Mouse (Mus musculus) induced T-regulatory cell, adult 2 months (primary cell): ENCODE measurements around the gene Gmeb1.
"Not testable (repeated sequence)": the region's sequence is repeated elsewhere in the genome, so short reads cannot be mapped to it uniquely, and the experiment has no call there.

Source experiments
- DNase-seq: peaks from one replicate; pipeline ENCODE4 v3.0.0-alpha.2; 2012; ENCODE audit warnings: low read depth

The Gmeb1 gene

DNA sequence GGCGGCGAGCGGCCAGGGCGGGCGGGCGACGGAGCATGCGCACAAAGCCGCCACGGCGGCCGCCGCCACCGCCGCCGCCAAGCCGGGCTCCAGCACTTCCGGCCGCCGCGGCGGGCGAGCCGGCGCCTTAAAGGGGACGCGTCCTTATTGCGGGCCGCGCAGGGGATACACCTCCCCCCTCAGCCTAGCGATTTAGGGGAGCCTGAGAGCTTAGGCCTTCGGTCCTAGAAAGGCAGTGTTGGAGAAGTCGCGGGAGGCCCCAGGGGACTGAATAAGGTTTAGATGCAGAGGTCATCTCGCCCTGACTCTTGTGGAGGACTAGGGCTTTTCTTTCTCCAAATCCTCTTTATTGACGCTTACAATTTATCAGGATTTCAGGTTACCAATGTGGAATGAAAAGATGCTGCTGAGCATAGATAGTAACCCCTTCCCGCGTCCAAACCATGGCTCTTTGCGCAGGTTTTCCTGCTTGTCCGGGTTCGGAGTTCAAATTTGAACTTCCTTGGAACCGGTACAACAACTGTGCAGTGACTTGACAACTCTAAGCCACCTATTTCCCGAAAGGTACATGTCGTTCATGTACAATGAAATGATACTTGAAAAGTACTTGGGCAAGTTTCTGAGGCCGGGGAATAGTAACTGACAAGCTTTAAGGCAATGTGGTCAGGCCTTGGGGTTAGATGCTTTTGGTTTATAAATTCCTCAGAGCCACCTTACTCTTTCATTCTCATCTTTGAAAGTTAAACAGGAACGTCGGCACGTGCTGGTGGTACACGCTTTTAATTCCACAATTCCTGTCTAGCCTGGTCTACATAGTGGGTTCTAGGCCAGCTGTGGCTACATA is at the start of gene Gmeb1:
Gene Gmeb1, minus strand, starts transcription at position 89 of the 844 bp plus-strand sequence.
- peak; percentile 86 for DNase-seq

- DNase-seq, result peak; percentile 85
These were observed 48.6 kb upstream of the Gmeb1 start for GRCm38 (mm10) chr4:132309849-132310472.

- DNase-seq, result peak; percentile 84
These were observed 47.9 kb upstream of the Gmeb1 start for GRCm38 (mm10) chr4:132309140-132309848.

DNA sequence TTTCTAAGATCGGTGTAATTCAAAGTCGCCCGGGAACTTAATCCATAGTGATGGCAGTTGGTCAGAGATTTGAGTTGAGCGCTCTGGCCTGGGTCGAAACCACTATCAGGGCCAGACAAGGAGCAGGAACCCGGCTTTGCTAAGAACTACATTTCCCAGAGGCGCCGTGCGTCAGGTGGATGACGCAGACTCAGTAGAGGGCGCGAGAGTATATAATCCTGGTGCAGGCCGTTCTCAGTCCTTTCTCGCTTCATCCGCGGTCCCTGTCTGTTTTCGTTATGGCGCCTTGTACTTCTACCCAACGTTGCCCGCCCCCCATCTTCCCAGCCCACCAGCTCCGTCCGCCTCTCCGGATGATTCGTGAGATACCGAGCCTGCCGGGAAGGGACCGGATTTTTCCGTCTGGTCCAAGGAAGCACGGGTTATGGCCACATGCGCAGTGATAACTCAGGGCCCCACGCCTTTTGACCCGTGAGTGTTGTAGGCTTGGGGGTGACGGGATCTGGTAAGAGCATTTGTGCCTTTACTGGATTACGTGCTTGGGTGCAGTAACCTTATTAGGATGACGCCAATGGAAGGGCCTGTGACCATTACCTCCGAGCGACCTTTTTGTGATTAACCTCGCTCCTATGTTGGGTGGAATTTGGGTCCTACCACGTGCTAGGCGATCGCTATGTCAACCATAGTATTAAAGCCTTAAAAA is 47.2 kb upstream of the Gmeb1 start:
- DNase-seq, result peak; percentile 94

- peak; percentile 16 for DNase-seq
These were observed 44.6 kb upstream of the Gmeb1 start for GRCm38 (mm10) chr4:132306004-132306403.

- peak; percentile 48 for DNase-seq
These were observed 43.9 kb upstream of the Gmeb1 start for GRCm38 (mm10) chr4:132305276-132305675.

DNA sequence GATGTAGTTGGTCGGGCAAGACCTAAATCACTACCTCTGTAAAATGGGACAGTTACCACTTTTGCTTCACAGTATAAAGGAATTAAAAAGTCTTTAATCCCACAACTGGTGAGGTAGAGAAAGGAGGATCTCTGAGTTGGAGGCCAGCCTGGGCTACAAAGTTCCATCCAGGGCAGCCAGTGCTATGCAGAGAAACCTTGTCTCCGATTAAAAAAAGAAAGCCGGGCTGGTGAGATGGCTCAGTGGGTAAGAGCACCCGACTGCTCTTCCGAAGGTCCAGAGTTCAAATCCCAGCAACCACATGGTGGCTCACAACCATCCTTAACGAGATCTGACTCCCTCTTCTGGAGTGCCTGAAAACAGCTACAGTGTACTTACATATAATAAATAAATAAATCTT is 42.1 kb upstream of the Gmeb1 start:
- not testable (repeated sequence) for DNase-seq

GRCm38 (mm10) chr4:132302939-132303479 is 41.6 kb upstream of the Gmeb1 start, which contains the start of gene Rab42:
TSS of gene Rab42 (minus strand) at chr4:132303385.
- DNase-seq, result peak; percentile 77

DNA sequence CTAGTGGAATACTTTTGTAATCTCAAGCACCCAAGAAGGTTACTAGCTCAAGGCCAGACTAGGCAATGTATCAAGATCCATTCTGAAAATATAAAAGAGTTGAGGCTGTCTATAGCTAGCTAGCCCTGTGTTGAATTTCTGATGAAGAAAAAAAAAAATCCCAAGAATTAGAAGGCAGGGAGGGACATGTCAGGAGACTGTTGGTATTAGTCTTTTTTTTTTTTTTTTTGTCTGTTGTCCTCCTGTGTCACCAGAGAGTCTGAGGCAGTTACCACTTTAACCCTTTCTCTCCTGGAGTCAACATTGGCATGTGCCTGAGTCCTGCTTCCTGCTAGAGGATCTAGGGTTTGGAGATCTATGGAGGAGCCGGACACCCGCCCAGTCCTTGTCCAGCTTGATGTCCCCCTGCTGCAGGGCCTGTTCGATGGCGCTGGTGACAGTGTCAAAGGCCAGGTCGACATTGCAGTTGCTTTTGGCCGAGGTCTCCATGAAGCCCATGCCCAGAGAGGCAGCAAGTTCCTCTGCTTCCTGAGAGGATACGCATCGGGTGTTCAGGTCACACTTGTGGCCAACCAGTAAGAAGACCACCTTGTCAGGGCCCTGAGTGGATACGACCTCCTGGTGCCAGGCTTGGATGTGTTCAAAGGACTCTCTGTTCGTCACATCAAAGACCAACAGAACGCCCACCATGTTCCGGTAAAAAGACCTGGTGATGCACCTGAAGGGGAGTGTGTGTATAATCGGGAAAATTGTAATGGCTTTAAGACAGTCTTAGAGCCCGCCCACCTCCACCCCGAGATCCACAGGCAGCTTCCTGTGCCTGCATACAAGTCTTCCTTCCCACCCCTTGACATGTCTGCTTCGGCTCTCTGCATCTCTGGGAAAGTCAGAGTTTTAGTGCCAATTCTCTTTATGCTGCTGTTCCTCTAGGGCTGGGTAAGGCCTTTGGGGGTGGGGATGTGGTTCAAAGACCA is 40.9 kb upstream of the Gmeb1 start:
- peak; percentile 52 for DNase-seq

DNA sequence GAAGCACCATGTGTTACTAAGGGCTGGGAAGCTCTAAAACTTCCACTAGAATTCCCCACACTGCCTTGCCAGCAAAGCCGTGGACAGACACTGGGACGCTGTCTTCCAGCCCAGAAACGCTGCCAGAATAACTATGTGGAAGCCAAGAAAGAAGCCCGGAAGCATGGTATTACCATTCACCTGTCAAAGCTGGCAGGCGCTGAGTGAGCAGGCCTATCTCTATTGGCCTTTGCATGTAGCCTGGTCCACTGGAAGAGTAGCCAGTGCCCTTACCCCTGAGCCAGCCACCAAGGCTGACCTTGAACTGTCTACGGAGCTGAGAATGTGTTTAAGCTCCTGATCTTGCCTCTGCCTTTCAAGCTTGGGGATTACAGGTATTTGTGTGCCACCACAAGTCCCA is 40.1 kb upstream of the Gmeb1 start:
- no peak for DNase-seq

DNA sequence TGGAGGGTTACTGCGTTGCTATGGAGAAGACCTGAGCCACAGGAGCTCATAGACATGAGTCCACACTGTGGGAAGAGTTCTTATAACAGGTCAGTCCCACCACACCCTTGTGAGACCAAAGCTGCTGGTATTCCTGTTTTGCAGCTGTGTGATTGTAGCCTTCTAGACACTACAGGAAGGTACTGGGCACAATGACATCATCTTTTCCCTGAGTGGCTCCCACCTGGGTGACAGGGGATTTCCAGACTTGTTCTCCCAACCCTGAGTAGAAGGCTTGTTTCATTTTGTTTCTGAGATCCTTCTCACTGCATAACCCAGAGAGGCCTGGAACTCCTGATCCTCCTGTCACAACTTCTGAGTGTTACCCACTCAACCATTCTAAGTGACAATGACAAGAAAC is 38.4 kb upstream of the Gmeb1 start:
- no peak for DNase-seq

GRCm38 (mm10) chr4:132295696-132296390 is 34.4 kb upstream of the Gmeb1 start:
- no peak for DNase-seq

DNA sequence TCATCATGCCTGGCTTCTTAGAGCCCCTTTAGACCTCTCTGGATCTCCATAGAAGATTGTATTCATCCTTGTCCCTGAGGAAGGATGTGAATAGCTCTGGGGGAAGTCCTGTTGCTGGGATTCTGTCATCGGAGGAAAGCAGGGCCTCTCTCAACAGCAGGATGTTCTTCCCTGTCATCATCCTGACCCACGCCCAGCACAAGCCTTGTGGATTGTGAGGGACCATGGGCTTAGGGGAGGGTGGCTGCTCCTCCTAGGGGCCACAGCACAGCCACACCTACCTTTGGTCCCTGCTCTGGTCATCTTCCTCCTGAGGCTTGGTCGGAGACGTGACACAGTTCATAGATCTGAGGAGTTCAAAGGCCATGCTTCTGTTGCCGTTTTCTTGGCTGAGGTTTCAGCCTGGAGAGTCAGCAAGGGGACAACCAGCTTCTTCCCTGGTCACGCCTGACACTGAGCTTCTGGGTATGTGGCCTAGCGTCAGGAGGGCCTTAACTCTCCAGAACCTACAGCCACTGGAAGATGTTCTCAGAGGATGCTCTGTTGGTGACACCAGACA is 32.4 kb upstream of the Gmeb1 start:
- no peak for DNase-seq

DNA sequence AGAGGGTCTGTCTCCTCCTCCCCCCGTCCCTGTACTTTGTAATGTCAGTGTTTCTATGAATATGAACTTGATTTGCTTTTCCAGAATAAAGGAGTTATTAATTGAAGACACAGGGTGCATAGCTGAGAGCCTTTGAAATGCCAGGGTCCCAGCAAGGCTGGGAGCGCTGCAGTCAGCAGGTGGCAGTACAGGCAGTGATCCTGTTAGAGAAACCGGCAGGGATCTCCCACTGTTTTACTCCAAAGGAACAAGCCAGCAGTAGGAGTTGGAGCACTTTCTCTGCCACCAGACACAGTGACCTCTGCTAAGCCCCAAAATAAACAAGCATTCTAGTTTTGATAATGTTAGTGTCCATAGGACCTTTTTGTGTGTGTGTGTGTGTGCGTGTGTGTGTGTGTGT is 31.6 kb upstream of the Gmeb1 start:
- DNase-seq, result no peak

- no peak for DNase-seq
These were observed 30.4 kb upstream of the Gmeb1 start for GRCm38 (mm10) chr4:132291624-132292335.

GRCm38 (mm10) chr4:132291056-132291455 is 29.7 kb upstream of the Gmeb1 start:
- DNase-seq, result no peak

DNA sequence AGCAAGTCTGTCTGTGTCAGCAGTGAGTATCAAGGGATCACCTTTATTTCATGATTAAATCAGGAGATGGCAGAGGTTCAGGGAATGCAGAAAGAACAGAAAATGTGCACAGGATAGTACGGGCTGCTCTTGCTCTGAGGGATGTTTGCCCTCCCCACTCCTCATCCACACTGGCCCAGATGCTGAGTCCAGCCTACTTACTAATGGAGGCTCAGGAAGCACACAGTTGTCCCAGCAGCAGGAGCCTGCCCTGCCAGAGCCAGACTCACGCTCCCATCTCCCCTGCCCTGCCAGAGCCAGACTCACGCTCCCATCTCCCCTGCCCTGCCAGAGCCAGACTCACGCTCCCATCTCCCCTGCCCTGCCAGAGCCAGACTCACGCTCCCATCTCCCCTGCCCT is 27.4 kb upstream of the Gmeb1 start:
- DNase-seq, result not testable (repeated sequence)

DNA sequence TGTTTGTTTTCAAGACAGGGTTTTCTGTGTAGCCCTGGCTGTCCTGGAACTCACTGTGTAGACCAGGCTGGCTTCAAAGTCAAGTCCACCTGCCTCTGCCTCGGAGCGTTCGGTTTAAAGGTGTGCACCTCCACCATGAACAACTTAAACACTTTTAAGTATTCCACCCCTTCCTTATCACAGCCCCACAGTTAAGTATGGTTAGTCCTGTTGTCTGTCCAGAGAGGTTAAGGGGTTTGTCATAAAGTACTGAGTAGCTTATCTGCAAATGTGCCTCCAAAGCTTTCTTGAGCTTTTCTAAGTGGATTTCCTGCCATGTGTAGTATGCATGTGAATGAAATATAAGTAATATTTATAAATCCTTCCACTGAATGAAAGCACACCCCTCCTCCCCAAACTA is 14.5 kb upstream of the Gmeb1 start:
- no peak for DNase-seq
